Mouse (Mus musculus): ENCODE data around the gene Aqp11. TPM values are rescaled to one million over a fixed set of nuclear protein-coding genes. Genes with fewer than 3 reads are reported as not detected.

The Aqp11 gene
- polyA plus RNA-seq (2012; rRNA removed): 2.7 and 4.1 TPM in 2 replicates

GRCm38 (mm10) chr7:97737638-97738456, at the start of gene Aqp11:
Gene Aqp11, minus strand, starts transcription at chr7:97738289.

GRCm38 (mm10) chr7:97696506-97697254, 41.4 kb downstream of the Aqp11 start, which contains the start of gene Clns1a:
Gene Clns1a, plus strand, starts transcription at chr7:97696634.

Other genes starting within 250 kb of the Aqp11 start
- 33.8 and 35.4 TPM in 2 replicates for gene Aamdc, start 158.8 kb downstream of the Aqp11 start, polyA plus RNA-seq (2012; rRNA removed)
- gene Rsf1, start 158.4 kb downstream of the Aqp11 start, polyA plus RNA-seq (2012; rRNA removed): 20.9 and 40.3 TPM in 2 replicates
- gene Clns1a, start 41.7 kb downstream of the Aqp11 start, polyA plus RNA-seq (2012; rRNA removed): 145 and 149 TPM in 2 replicates
- 61.8 and 91.3 TPM in 2 replicates for gene Pak1, start 50.3 kb upstream of the Aqp11 start, polyA plus RNA-seq (2012; rRNA removed)
- gene Gdpd4, start 181.7 kb upstream of the Aqp11 start, polyA plus RNA-seq (2012; rRNA removed): 0.04 TPM in 2 replicates